In genomic region chr15:62462698-62463097, GRCm38 (mm10) we compare ENCODE assay signal across 9 mouse cellular contexts.
DNase-seq lines count a peak whose midpoint lies in the region; TF ChIP-seq lines count a peak whose summit lies in the region.
"Had no signal": no experiment of that assay in that cellular context is flagged by ENCODE, and none has a peak within 500 bp of the region (broad histone marks: within the 10 kb centered on the region; RNA-seq: fewer than 3 reads in every experiment).

No protein-coding gene starts in this region.

- peak; percentile 17 for DNase-seq in Muller cell, postnatal 12 days (ENCODE audit: inconsistent ontology term)
- DNase-seq in cerebellum, adult 8-10 months, result peak; percentile 43
- peak; percentile 11 for DNase-seq in gastrocnemius, postnatal 25 days
- DNase-seq in layer of hippocampus, adult 2 months (ENCODE audit: low spot score in 2 of 2), result peak; percentile 52 to 83
- no peak for DNase-seq in midbrain, embryonic 10.5 days (ENCODE audit: low spot score)
- DNase-seq in testis, postnatal 10 days (ENCODE audit: low spot score), result peak; percentile 72
- DNase-seq in spleen, postnatal 14 days (ENCODE audit: low spot score in 2 of 2), result no peak
- DNase-seq in c-Kit-positive CD71-positive TER-119-positive erythroid progenitor cells, embryonic 14.5 days (ENCODE audit: low spot score), result no peak

- no peak overlapping the region for H3K4me3 ChIP-seq in layer of hippocampus, adult 2 months
- H3K4me3 ChIP-seq in midbrain, embryonic 10.5 days, result no peak overlapping the region

- WGBS in midbrain, embryonic 10.5 days, result 51% methylated on average over 3 of the region's 3 CpGs

- no peak for TF ChIP-seq CTCF in layer of hippocampus, adult 2 months (conservative IDR thresholded peaks at IDR 0.05)

- H3K36me3 ChIP-seq in midbrain, embryonic 10.5 days, result no peaks in the 10 kb centered on the region

- no peaks in the 10 kb centered on the region for H3K9me3 ChIP-seq in midbrain, embryonic 10.5 days (replicated peaks)

- H3K4me1 ChIP-seq in midbrain, embryonic 10.5 days, result peaks cover 12% of the 10 kb centered on the region

- peaks cover 30% of the 10 kb centered on the region for H3K27me3 ChIP-seq in midbrain, embryonic 10.5 days (ENCODE audit: low read depth, poor library complexity, severe bottlenecking)

- peak overlapping the region; percentile 72; the same call in 1 of the 2 replicates for H3K27ac ChIP-seq in layer of hippocampus, adult 2 months
- peak overlapping the region; percentile 55; the same call in 1 of the 2 replicates for H3K27ac ChIP-seq in midbrain, embryonic 10.5 days (replicated peaks)
- H3K27ac ChIP-seq: kidney, postnatal 0 days had no signal

Comparison
In these comparisons a context has a peak if more than half of its experiments do, and no peak if none do; other contexts are left out.
1. DNase-seq: peak in Muller cell, postnatal 12 days (single experiment), cerebellum, adult 8-10 months (single experiment), gastrocnemius, postnatal 25 days (single experiment), layer of hippocampus, adult 2 months (2 of 2) and testis, postnatal 10 days (single experiment); none in midbrain, embryonic 10.5 days (single experiment), spleen, postnatal 14 days (0 of 2) and c-Kit-positive CD71-positive TER-119-positive erythroid progenitor cells, embryonic 14.5 days (single experiment).